Mouse (Mus musculus): ENCODE results near the gene Aplp2.

DNA sequence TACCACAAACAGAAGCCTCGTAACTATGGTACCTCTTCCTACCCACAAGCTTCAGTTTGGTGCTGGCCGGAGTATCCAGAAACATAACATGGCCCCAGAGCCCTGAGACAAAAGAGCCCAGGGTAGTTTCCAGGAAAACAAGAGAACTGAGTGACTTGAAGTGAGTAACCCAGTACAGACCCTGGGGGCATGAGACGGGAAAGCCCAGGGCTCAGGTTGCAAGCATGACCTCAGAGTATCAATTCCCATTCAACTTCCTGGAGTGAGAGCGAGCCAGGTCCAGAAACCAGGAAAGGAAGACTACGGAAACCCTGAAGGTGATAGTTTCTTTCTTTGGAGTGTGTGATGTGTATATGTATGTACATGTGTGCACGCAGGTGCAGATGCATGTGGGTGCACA is 94.1 kb downstream of the Aplp2 start:
- TF ChIP-seq POLR2A (IDR thresholded peaks at IDR 0.05; ENCODE audit: low read depth, low read length) (no peak), CTCF (conservative IDR thresholded peaks at IDR 0.05; ENCODE audit: insufficient read depth, insufficient read length, low read depth, low read length) (no peak)
